Mouse (Mus musculus): Measurements from ENCODE around the gene Dgkg. TPM values are rescaled to one million over a fixed set of nuclear protein-coding genes. Genes with fewer than 3 reads are reported as not detected.

The Dgkg gene
- polyA plus RNA-seq, 1 experiment from 2014 or later = 0.86 TPM

DNA sequence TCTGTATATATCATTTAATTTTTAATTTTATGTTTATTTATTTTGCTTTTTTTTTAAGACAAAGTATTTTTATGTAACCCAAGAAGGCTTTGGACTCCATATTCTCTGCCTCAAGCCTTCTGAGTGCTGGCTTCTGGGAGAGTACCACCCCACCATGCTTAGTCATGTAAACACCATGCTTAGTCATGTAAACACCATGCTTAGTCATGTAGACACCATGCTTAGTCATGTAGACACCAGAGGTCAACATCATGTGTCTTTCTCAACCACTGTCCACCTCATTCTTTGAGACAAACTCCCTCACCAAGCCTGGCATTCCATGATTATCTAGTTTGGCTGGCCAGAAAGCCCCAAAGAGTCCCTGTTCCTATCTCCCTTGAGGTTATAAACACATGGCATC lies 25.7 kb upstream of the Dgkg start:
- Histone ChIP-seq H3K4me3 (ENCODE audit: low read depth, low read length) (no peak overlapping the region), H3K4me1 (replicated peaks; ENCODE audit: control insufficient read depth, insufficient read depth, low read length) (no peaks in the 10 kb centered on the region), H3K27me3 (replicated peaks; ENCODE audit: control insufficient read depth, insufficient read depth, low read length) (no peaks in the 10 kb centered on the region), H3K27ac (ENCODE audit: low read depth, low read length) (no peak overlapping the region), H3K36me3 (ENCODE audit: control insufficient read depth, insufficient read depth, low read length) (no peaks in the 10 kb centered on the region), H3K4me2 (no peak overlapping the region), H3K9me3 (ENCODE audit: control insufficient read depth, low read length) (no peaks in the 10 kb centered on the region), H3K9ac (ENCODE audit: low read depth, low read length) (no peak overlapping the region)
- no peak for DNase-seq (ENCODE audit: low spot score)
- no peak for ATAC-seq (replicated peaks; ENCODE audit: low FRiP score)

DNA sequence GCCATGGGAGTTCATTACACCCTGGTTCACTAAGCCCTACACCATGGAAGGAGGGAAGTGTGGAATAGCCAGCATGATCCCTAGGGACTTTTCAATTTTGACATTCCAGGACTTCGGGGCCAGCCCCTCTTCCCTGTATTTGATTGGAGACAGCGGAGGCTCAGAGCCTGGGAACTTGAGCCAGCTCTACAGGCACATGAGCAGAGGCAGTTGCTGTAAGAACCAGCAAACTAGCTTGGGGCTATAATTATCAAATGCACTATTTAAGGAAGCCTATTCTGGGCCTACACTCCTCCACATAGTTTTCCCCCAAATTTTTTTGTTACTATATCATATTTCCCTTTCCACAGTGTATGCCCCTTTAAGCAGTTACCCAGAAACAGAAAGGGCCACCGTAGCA lies 22.6 kb upstream of the Dgkg start:
- no peak overlapping the region for H3K9ac ChIP-seq (ENCODE audit: low read depth, low read length)
- no peak for DNase-seq (ENCODE audit: low spot score)
- WGBS = 74% methylated on average over 3 of the region's 3 CpGs
- H3K9me3 ChIP-seq (ENCODE audit: control insufficient read depth, low read length) = no peaks in the 10 kb centered on the region
- no peak for ATAC-seq (replicated peaks; ENCODE audit: low FRiP score)
- H3K4me3 ChIP-seq (ENCODE audit: low read depth, low read length) = no peak overlapping the region
- no peaks in the 10 kb centered on the region for H3K27me3 ChIP-seq (replicated peaks; ENCODE audit: control insufficient read depth, insufficient read depth, low read length)
- no peaks in the 10 kb centered on the region for H3K4me1 ChIP-seq (replicated peaks; ENCODE audit: control insufficient read depth, insufficient read depth, low read length)
- H3K27ac ChIP-seq (ENCODE audit: low read depth, low read length) = no peak overlapping the region
- no peak overlapping the region for H3K4me2 ChIP-seq
- no peaks in the 10 kb centered on the region for H3K36me3 ChIP-seq (ENCODE audit: control insufficient read depth, insufficient read depth, low read length)

DNA sequence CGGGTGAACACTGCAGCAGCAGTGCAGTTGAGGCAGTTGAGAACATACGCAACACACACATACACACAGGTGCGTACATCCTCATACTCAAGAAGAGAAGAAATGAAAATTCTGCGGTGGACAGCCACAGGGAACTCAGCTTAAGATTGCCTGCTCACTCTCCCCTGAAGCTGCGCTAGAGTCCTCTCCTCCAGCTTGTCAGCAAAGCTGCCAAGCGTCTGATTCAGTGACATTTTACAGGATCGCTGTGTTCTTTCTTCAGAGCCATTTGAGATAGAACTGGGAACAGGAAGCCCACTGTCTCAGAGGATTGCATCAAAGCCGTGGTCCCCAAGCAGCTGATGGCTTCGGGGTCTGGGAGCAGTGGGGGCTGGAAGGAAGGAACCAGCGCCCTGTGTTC lies 17.6 kb upstream of the Dgkg start:
- H3K4me1 ChIP-seq (replicated peaks; ENCODE audit: control insufficient read depth, insufficient read depth, low read length) = no peaks in the 10 kb centered on the region
- WGBS = 82% methylated on average over 10 of the region's 10 CpGs
- H3K4me3 ChIP-seq (ENCODE audit: low read depth, low read length) = no peak overlapping the region
- H3K9ac ChIP-seq (ENCODE audit: low read depth, low read length) = no peak overlapping the region
- DNase-seq (ENCODE audit: low spot score) (no peak), ATAC-seq (replicated peaks; ENCODE audit: low FRiP score) (no peak)
- H3K27me3 ChIP-seq (replicated peaks; ENCODE audit: control insufficient read depth, insufficient read depth, low read length) = no peaks in the 10 kb centered on the region
- H3K9me3 ChIP-seq (ENCODE audit: control insufficient read depth, low read length) = no peaks in the 10 kb centered on the region
- no peaks in the 10 kb centered on the region for H3K36me3 ChIP-seq (ENCODE audit: control insufficient read depth, insufficient read depth, low read length)
- no peak overlapping the region for H3K27ac ChIP-seq (ENCODE audit: low read depth, low read length)
- H3K4me2 ChIP-seq = no peak overlapping the region

DNA sequence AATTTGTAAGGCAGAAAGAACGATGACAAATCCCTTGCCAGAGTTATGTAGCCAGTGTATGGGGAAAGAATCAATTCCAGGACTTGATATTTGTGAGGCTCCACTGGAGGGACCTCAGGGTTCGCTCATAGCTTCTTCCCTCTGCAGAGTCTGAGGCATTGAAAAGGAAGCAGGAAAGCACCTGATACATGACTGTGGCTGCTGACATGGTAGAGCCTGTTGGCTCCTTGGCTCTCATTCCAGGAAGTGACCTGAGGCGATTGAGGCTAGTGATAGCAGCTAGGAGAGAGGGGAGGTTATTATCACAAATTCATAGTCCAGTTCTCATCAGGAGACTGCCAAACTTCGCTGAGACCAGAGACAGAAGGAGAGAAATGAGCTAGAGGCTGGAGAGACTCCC lies 17.1 kb upstream of the Dgkg start:
- no peaks in the 10 kb centered on the region for H3K4me1 ChIP-seq (replicated peaks; ENCODE audit: control insufficient read depth, insufficient read depth, low read length)
- ATAC-seq (replicated peaks; ENCODE audit: low FRiP score) (no peak), DNase-seq (ENCODE audit: low spot score) (no peak)
- H3K4me3 ChIP-seq (ENCODE audit: low read depth, low read length) = no peak overlapping the region
- no peak overlapping the region for H3K4me2 ChIP-seq
- 62% methylated on average over 4 of the region's 4 CpGs for WGBS
- no peaks in the 10 kb centered on the region for H3K27me3 ChIP-seq (replicated peaks; ENCODE audit: control insufficient read depth, insufficient read depth, low read length)
- H3K9me3 ChIP-seq (ENCODE audit: control insufficient read depth, low read length) = no peaks in the 10 kb centered on the region
- H3K27ac ChIP-seq (ENCODE audit: low read depth, low read length) = no peak overlapping the region
- no peak overlapping the region for H3K9ac ChIP-seq (ENCODE audit: low read depth, low read length)
- no peaks in the 10 kb centered on the region for H3K36me3 ChIP-seq (ENCODE audit: control insufficient read depth, insufficient read depth, low read length)

DNA sequence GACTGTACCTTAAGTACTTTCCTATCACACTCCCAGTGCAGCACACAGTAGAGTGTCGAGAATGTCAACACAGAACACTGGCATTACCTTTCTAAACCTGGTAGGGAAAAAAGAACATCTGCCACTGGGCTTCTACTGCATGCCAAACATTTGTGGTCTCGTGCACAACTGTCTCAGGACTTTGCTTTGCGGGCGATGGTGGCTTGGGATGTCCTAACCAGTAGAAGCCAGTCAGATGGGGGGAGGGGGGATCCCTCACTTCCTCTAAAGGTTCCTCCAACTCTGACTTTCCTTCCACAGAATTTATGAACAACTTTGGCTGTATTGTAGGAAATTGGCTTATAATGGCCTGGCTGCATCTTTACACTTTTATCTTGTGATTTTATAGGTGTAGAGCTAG lies 7.0 kb upstream of the Dgkg start:
- Histone ChIP-seq H3K4me3 (ENCODE audit: low read depth, low read length) (no peak overlapping the region), H3K9ac (ENCODE audit: low read depth, low read length) (no peak overlapping the region), H3K27me3 (replicated peaks; ENCODE audit: control insufficient read depth, insufficient read depth, low read length) (peaks cover 3% of the 10 kb centered on the region; the same call in 1 of the 2 replicates), H3K4me2 (no peak overlapping the region), H3K4me1 (replicated peaks; ENCODE audit: control insufficient read depth, insufficient read depth, low read length) (0 out of 2 replicates have a peak, but pooled peaks cover 3% of the 10 kb centered on the region), H3K36me3 (ENCODE audit: control insufficient read depth, insufficient read depth, low read length) (no peaks in the 10 kb centered on the region), H3K27ac (ENCODE audit: low read depth, low read length) (no peak overlapping the region), H3K9me3 (ENCODE audit: control insufficient read depth, low read length) (no peaks in the 10 kb centered on the region)
- ATAC-seq (replicated peaks; ENCODE audit: low FRiP score) (no peak), DNase-seq (ENCODE audit: low spot score) (no peak)
- WGBS = 62% methylated on average over 4 of the region's 4 CpGs

DNA sequence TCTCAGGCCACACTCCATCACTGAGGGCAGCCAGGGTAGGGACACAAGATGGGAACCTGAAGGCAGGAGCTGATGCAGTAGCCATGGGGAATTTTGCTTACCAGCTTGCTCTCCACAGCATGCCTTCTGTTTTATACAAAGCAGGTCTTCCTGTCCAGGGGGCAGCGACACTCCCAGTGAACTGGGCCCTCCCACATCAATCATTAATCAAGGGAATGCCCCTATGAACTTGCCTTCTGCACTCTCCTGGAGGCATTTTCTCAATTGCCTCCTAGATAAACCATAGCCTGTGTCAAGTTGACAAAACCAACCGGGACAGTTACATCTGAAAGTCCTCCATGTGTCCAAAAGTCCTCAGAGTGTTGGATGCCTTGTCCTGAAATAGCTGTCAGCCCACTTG lies 6.1 kb upstream of the Dgkg start:
- Histone ChIP-seq H3K4me1 (replicated peaks; ENCODE audit: control insufficient read depth, insufficient read depth, low read length) (0 out of 2 replicates have a peak, but pooled peaks cover 3% of the 10 kb centered on the region), H3K27me3 (replicated peaks; ENCODE audit: control insufficient read depth, insufficient read depth, low read length) (peaks cover 6% of the 10 kb centered on the region; the same call in 1 of the 2 replicates), H3K4me3 (ENCODE audit: low read depth, low read length) (no peak overlapping the region), H3K4me2 (no peak overlapping the region), H3K36me3 (ENCODE audit: control insufficient read depth, insufficient read depth, low read length) (no peaks in the 10 kb centered on the region), H3K9ac (ENCODE audit: low read depth, low read length) (no peak overlapping the region), H3K27ac (ENCODE audit: low read depth, low read length) (no peak overlapping the region), H3K9me3 (ENCODE audit: control insufficient read depth, low read length) (no peaks in the 10 kb centered on the region)
- no peak for ATAC-seq (replicated peaks; ENCODE audit: low FRiP score)
- no peak for DNase-seq (ENCODE audit: low spot score)
- WGBS = 34% methylated on average over 2 of the region's 2 CpGs

DNA sequence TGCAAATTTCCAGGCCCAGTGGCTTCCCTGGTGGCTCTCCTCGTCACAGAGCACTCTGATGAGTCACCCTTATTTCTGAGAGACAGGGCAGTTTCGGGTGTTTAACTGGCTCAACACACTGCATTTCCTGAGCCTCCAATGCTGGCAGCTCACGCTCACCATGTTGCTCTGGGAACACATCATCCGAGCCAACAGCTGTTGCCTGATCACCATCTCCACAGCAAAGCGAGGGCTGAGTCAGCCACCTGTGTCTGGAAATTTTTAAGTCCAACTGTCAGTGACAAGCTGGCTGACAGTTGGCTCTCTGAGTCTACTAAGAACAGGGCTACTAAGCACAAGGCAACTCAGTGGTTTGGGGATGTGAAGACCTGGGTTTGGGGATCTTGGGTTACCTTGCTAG lies 4.1 kb upstream of the Dgkg start:
- H3K9me3 ChIP-seq (ENCODE audit: control insufficient read depth, low read length) = no peaks in the 10 kb centered on the region
- no peaks in the 10 kb centered on the region for H3K36me3 ChIP-seq (ENCODE audit: control insufficient read depth, insufficient read depth, low read length)
- 64% methylated on average over 5 of the region's 5 CpGs for WGBS
- no peak overlapping the region for H3K4me3 ChIP-seq (ENCODE audit: low read depth, low read length)
- H3K4me2 ChIP-seq = no peak overlapping the region
- H3K27ac ChIP-seq (ENCODE audit: low read depth, low read length) = no peak overlapping the region
- ATAC-seq (replicated peaks; ENCODE audit: low FRiP score) = no peak
- H3K4me1 ChIP-seq (replicated peaks; ENCODE audit: control insufficient read depth, insufficient read depth, low read length) = peaks cover 4% of the 10 kb centered on the region; the same call in 1 of the 2 replicates
- peaks cover 22% of the 10 kb centered on the region for H3K27me3 ChIP-seq (replicated peaks; ENCODE audit: control insufficient read depth, insufficient read depth, low read length)
- H3K9ac ChIP-seq (ENCODE audit: low read depth, low read length) = no peak overlapping the region
- DNase-seq (ENCODE audit: low spot score) = no peak

DNA sequence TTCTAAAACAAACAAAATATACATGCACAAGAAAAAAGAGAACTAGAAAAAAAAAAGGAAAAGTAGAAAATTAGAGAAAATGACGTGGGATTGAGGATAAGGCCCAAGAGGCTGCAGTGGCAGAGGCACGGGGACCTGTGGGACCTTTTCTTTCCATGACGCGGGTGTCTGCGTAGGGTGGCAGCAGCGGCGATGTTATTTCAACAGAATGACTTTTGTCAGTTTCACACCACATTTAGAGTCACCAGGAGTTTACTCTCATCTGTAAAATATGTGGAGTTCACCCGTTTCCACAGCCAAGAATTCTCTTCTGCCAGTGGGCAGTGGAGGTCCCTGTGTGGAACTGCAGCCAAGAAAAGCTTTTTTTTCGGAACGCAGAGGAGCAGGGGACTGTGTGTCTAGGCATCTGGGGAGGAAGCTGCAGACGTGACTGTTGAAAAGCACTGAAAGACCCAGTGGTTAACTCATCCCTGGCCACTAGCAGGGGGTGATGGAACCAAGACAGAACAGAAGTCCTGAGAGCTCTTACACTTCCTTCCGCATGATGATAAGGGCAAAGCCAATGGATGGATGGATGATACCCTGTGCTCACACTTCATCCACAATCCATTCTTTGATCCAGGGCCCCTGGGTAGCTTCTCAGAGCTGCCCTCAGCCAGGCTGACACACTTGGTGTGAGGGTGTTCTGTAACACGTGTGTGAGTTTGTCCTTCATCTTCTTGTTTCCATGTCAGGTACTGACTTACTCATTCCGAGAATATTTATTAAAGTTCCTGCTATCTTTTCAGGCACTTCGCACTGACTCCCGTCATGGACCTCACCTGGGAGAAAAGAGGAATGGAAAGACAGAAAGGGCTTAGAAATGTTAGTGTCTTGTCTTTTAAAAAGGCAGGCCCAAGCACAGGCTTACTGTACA lies 1.1 kb upstream of the Dgkg start:
- Histone ChIP-seq H3K4me1 (replicated peaks; ENCODE audit: control insufficient read depth, insufficient read depth, low read length) (peaks cover 5% of the 10 kb centered on the region; the same call in 1 of the 2 replicates), H3K4me2 (no peak overlapping the region), H3K27ac (ENCODE audit: low read depth, low read length) (no peak overlapping the region), H3K9me3 (ENCODE audit: control insufficient read depth, low read length) (no peaks in the 10 kb centered on the region), H3K9ac (ENCODE audit: low read depth, low read length) (no peak overlapping the region), H3K27me3 (replicated peaks; ENCODE audit: control insufficient read depth, insufficient read depth, low read length) (peaks cover 25% of the 10 kb centered on the region), H3K4me3 (ENCODE audit: low read depth, low read length) (no peak overlapping the region), H3K36me3 (ENCODE audit: control insufficient read depth, insufficient read depth, low read length) (no peaks in the 10 kb centered on the region)
- ATAC-seq (replicated peaks; ENCODE audit: low FRiP score) (no peak), DNase-seq (ENCODE audit: low spot score) (no peak)
- 60% methylated on average over 16 of the region's 16 CpGs for WGBS

DNA sequence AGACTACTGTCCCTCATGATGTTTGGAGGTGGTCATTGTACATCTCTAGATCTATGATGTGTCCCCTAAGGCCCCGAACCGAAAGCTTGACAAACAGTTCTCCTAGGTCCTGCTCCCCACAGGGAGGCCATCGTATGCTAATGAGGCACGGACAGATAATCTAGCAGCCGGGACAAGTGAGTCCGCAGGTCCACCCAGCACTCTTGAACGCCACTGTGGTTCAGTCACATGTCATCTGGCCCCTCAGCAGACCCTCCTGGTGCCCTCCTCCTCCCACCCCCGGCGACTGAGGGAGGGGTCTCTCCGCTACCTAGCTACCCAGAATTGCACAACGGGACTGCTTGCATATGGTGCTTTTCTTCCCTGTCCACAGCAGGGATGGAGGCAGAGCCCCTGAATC lies 1.2 kb downstream of the Dgkg start:
- H3K9me3 ChIP-seq (ENCODE audit: control insufficient read depth, low read length) = no peaks in the 10 kb centered on the region
- H3K4me2 ChIP-seq = peak overlapping the region; percentile 75
- ATAC-seq (replicated peaks; ENCODE audit: low FRiP score) (no peak), DNase-seq (ENCODE audit: low spot score) (no peak)
- H3K4me1 ChIP-seq (replicated peaks; ENCODE audit: control insufficient read depth, insufficient read depth, low read length) = peaks cover 5% of the 10 kb centered on the region; the same call in 1 of the 2 replicates
- 13% methylated on average over 11 of the region's 11 CpGs for WGBS
- 0 out of 2 replicates have a peak overlapping the region, but pooled peaks have one; percentile 10 for H3K4me3 ChIP-seq (ENCODE audit: low read depth, low read length)
- H3K27ac ChIP-seq (ENCODE audit: low read depth, low read length) = no peak overlapping the region
- no peaks in the 10 kb centered on the region for H3K36me3 ChIP-seq (ENCODE audit: control insufficient read depth, insufficient read depth, low read length)
- H3K9ac ChIP-seq (ENCODE audit: low read depth, low read length) = no peak overlapping the region
- H3K27me3 ChIP-seq (replicated peaks; ENCODE audit: control insufficient read depth, insufficient read depth, low read length) = peaks cover 25% of the 10 kb centered on the region
